Mouse (Mus musculus) stomach, postnatal 0 days (tissue): ENCODE results near the gene Dlg5.

Experiments used
- CTCF ChIP-seq: IDR thresholded peaks from 2 replicates; pipeline ENCODE4 v1.5.1; 2016; ENCODE audit warnings: antibody characterized with exemption, low read depth, mild to moderate bottlenecking, moderate library complexity
- EP300 ChIP-seq: optimal IDR thresholded peaks from 2 replicates; pipeline ENCODE3; 2016; ENCODE audit warnings: antibody characterized with exemption

DNA sequence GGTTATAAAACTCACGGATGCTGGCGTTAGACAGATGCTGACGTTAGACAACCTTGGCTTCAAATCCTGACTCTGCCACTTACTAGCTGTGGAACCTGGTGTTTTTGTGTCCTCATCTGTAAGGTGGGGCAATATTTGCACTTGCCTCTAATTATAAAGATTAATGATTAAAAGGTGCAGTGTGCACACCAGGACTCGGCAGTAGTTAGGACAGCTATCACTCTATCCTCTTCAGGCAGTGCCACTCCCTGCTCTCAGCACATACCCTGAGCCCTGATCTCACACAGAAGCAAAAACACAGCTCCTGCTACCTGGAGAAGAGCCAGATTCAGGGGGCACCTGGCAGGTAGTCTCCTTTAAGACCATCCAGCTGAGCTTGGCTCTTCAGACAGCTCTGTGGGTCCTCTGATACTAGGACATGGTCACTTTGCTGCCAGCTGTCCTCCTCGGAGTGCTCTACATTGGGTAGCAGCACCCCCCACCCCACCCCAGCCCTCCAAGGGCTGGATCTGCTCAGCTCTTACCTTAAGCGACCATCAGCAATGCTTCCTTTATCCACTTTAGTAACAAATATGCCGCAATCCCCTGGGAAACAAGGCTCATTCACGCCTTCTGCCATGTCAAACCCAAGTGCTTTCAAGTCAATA is 80.9 kb downstream of the Dlg5 start:
- TF ChIP-seq EP300 (no peak), CTCF (no peak)
